Mouse (Mus musculus) mesoderm, embryonic 11.5 days (tissue): ENCODE data around the gene Zfp105.

ENCODE experiments used
- DNase-seq: peaks from one replicate; pipeline ENCODE4 v3.0.0-alpha.2; 2012; ENCODE audit warnings: low read depth, low spot score

Gene Zfp105

GRCm38 (mm10) chr9:122922936-122923381, at the start of gene Zfp105:
Zfp105 (plus strand) TSS chr9:122923072.
- peak; percentile 85 for DNase-seq

DNA sequence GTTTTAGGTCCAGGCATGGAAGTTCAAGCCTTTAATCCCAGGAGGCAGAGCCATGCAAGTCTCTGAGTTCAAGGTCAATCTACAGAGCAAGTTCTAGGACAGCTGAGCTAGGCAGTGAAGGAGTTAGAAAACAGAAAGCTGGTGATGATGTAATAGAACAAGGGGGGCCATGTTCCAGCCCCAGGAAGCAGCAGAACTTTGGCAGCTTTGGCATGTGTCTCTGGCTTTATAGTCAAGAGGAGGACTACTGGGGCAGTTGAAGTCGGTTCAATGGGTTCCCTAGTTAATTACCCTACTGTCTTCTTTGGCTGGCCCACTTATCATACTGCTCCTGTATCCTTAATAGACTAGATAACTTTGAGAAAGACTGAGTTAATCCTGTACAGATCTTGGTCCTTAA, 48.2 kb upstream of the Zfp105 start:
- no peak for DNase-seq

DNA sequence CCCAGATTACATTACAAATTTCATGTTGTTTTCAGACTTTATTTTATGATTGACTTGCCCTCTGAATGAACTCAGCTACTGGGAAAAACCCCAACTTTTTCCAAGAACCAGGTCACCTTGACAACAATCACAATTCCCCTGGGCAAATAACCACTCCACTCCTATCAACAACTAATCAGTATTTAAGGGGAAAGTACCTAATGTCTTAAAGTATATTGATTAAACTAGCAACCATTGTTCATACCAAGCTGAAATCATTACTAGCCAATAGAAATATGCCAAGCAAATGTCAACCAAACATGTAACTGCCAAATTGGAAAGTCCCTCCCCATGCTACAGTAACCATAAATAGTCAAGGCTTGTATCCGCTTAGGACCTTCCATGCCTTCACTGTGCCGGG, 47.7 kb upstream of the Zfp105 start:
- DNase-seq, result no peak

DNA sequence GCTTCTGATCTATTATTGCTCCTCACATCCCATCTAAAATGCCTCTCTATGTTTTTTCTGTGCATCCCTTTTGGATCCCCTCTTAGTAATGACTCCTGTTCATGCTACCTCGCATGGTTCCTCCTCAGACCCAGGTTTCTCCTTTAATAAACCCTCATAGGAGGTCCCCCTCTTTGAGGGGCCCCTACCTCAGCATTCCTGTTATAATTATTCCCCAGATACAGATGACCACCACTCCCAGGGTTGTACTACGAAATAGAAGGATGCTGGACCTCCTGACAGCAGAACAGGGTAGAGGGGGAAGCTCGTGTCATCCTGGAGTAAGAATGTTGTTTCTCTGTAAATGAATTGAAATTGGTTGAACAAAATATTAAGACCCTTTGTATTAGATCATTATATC, 37.5 kb upstream of the Zfp105 start, which contains the start of gene Zkscan7:
Gene Zkscan7, plus strand, starts transcription at position 301 of the 400 bp plus-strand sequence.
- DNase-seq, result no peak

GRCm38 (mm10) chr9:122886372-122887179, 36.3 kb upstream of the Zfp105 start:
- DNase-seq, result peak; percentile 69

DNA sequence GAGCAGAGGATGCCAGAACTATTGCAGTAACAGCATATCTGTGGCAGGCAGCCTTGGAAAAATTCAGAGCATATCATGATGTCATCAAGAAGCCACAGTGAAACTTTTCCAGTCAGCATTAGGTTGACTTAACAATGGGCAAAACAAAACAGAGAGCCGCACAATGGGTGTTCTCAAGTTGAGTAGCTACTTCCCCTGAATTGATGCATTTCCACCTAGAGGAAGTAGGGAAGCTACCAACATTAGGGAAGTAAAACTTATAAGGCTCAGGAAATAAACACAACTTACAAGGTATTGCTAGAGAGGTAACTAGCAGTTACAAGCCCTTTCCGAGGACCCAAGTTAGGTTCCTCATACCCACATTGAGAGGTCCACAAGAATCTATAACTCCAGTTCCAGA, 21.8 kb upstream of the Zfp105 start:
- no peak for DNase-seq

DNA sequence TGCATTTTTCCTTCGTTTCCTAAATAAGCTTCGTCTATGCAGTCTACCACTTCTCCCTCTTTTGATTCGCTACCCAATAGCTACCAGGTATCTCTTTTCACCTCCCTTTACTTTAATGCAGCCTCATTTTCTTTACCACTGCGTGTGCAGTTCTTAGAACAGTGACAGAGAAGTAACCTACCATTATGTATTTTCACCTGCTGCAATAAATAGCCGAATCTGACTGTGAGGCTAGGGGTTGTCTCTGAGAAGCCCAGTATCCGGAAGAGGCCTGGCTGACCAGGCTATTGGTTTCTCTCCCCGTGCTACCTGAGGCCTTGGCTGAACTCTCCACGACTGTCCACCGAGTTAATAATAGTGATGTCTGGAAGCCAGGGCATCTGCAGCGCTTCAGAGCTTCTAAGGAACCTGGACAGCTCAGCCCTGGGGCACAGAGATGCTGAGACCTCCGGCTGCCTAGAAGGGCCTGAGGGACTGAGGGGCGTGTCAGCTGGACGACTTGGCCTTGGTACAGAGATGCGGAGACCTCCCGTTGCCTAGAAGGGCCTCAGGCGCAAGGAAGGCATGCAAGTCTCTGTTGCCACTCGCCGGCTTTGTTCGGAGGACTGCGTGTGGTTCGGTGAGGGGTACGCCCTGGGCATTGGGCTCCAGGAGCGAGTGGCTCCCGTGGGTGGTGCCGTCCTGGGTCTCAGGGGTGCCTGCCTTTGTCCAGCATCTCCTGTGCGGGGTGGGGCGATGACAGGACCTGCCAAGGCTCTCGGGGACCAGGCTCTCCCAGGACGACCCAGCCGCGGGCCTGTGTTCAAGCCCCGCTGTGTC, 19.9 kb upstream of the Zfp105 start:
- DNase-seq, result peak; percentile 87

GRCm38 (mm10) chr9:122922436-122922835, 436 bp upstream of the Zfp105 start:
- DNase-seq, result no peak

DNA sequence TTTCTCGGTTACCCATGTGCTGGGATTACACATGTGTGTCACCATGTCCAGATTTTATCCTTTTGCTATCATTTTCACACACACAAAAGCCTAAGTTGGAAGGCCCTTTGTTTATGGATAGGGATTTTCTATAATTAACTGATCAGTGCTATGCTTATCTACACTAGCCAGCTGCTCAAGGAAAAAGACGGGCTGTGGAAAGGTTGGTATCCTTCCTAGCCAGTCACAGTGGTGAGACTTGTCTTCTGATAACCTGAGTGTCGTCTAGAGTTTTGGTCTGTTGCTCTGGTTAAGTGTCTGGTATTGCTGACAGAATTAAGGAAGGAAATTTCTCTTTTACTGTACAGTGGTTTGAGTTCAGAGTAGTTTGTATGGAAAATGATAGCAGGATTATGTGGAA, 6.0 kb downstream of the Zfp105 start:
- no peak for DNase-seq

GRCm38 (mm10) chr9:122950643-122951475, 28.0 kb downstream of the Zfp105 start, which contains the start of the genes 1110059G10Rik and Kif15:
1110059G10Rik (minus strand) TSS chr9:122951000.
Kif15 (plus strand) TSS chr9:122951046.
- peak; percentile 98 for DNase-seq
